Mouse (Mus musculus) heart, embryonic 11.5 days (tissue): ENCODE data around the gene Actn2. TPM values are rescaled to one million over a fixed set of nuclear protein-coding genes. Genes with fewer than 3 reads are reported as not detected.

Experiments used
- ATAC-seq: fragments of 200-750 bp; cut with Nextera tagmentation; replicated peaks from 2 replicates; pipeline ENCODE4 v1.8.0; 2017; ENCODE audit warnings: moderate library complexity; ENCODE audit not compliant: insufficient number of reproducible peaks, low FRiP score, low TSS enrichment
- H3K27ac ChIP-seq: fragments of 300-500 bp; sonication (generic); 2 replicates; pipeline ENCODE4 v1.5.1; 2014; ENCODE audit warnings: mild to moderate bottlenecking, low read depth, low read length
- H3K27me3 ChIP-seq: fragments of 300-500 bp; sonication (generic); 2 replicates; pipeline ENCODE4 v1.6.1; 2014; ENCODE audit warnings: mild to moderate bottlenecking, low read length, mixed read lengths; ENCODE audit not compliant: control insufficient read depth, insufficient read depth
- H3K36me3 ChIP-seq: fragments of 300-500 bp; sonication (generic); 2 replicates; pipeline ENCODE4 v1.6.1; 2014; ENCODE audit warnings: mild to moderate bottlenecking, low read length, moderate library complexity, mixed read lengths; ENCODE audit not compliant: control insufficient read depth, insufficient read depth
- H3K4me1 ChIP-seq: fragments of 300-500 bp; sonication (generic); 2 replicates; pipeline ENCODE4 v1.6.1; 2014; ENCODE audit warnings: low read length; ENCODE audit not compliant: control insufficient read depth, insufficient read depth
- H3K4me2 ChIP-seq: fragments of 300-500 bp; sonication (generic); 2 replicates; pipeline ENCODE4 v1.6.1; 2014; ENCODE audit warnings: mild to moderate bottlenecking, moderate library complexity
- H3K4me3 ChIP-seq: fragments of 300-500 bp; sonication (generic); 2 replicates; pipeline ENCODE4 v1.5.1; 2014; ENCODE audit warnings: low read depth, low read length
- H3K9ac ChIP-seq: fragments of 300-500 bp; sonication (generic); 2 replicates; pipeline ENCODE4 v1.6.1; 2014; ENCODE audit warnings: mild to moderate bottlenecking, low read depth, low read length, moderate library complexity
- H3K9me3 ChIP-seq: fragments of 300-500 bp; sonication (generic); replicated peaks from 2 replicates; pipeline ENCODE4 v1.6.1; 2016; ENCODE audit warnings: low read length; ENCODE audit not compliant: control insufficient read depth
- WGBS: fragments of 180-500 bp; shearing (Covaris S2); extraction: QIAGEN DNeasy Blood & Tissue Kit; methylation state at CpG from one replicate; pipeline ENCODE4 v1.1.7; 2014; ENCODE audit not compliant: insufficient replicate concordance; 5-methylcytosine and 5-hydroxymethylcytosine counted together
- polyA plus RNA-seq: library from polyadenylated mRNA; unstranded; fragments of >200 nt; fragmentation: Nextera tagmentation; extraction: Ambion mirVana; gene quantifications from 2 replicates; pipeline ENCODE4 v1.2.1, GENCODE M21; 2014

Actn2 gene
- 1,008 and 1,229 TPM in 2 replicates for polyA plus RNA-seq

- Histone ChIP-seq H3K9me3 (no peaks in the 10 kb centered on the region), H3K4me3 (peak within 1 kb of the TSS; percentile 67), H3K4me2 (peak within 1 kb of the TSS; percentile 61), H3K27ac (peak within 1 kb of the TSS; percentile 91), H3K36me3 (no peaks in the 10 kb centered on the region), H3K27me3 (no peaks in the 10 kb centered on the region), H3K9ac (peak within 1 kb of the TSS; percentile 74), H3K4me1 (peaks cover 7% of the 10 kb centered on the region)
- peak; percentile 92 for ATAC-seq
- under 1% methylated on average over 42 of the region's 43 CpGs for WGBS
Measured at GRCm38 (mm10) chr13:12340183-12340975, at the start of gene Actn2. Actn2 (minus strand) TSS chr13:12340760.

GRCm38 (mm10) chr13:12386286-12386685 lies 45.7 kb upstream of the Actn2 start:
- Histone ChIP-seq H3K4me1 (0 out of 2 replicates have a peak, but pooled peaks cover 3% of the 10 kb centered on the region), H3K27ac (no peak overlapping the region), H3K27me3 (no peaks in the 10 kb centered on the region), H3K4me3 (no peak overlapping the region), H3K4me2 (no peak overlapping the region), H3K9ac (no peak overlapping the region), H3K9me3 (no peaks in the 10 kb centered on the region), H3K36me3 (no peaks in the 10 kb centered on the region)
- no peak for ATAC-seq

- no peak overlapping the region for H3K4me2 ChIP-seq
Measured at GRCm38 (mm10) chr13:12384796-12385195, 44.2 kb upstream of the Actn2 start.

GRCm38 (mm10) chr13:12376778-12377177 lies 36.2 kb upstream of the Actn2 start:
- H3K9ac ChIP-seq, result no peak overlapping the region
- no peak overlapping the region for H3K27ac ChIP-seq
- H3K4me2 ChIP-seq, result no peak overlapping the region
- no peak overlapping the region for H3K4me3 ChIP-seq
- ATAC-seq, result no peak
- WGBS, result 58% methylated on average over 1 of the region's 1 CpGs
- H3K27me3 ChIP-seq, result no peaks in the 10 kb centered on the region
- H3K4me1 ChIP-seq, result peaks cover 5% of the 10 kb centered on the region; the same call in 1 of the 2 replicates
- no peaks in the 10 kb centered on the region for H3K36me3 ChIP-seq
- H3K9me3 ChIP-seq, result no peaks in the 10 kb centered on the region

More at GRCm38 (mm10) chr13:12384796-12385195, 44.2 kb upstream of the Actn2 start:
- Histone ChIP-seq H3K9me3 (no peaks in the 10 kb centered on the region), H3K27ac (peak overlapping the region; percentile 50), H3K4me1 (0 out of 2 replicates have a peak, but pooled peaks cover 3% of the 10 kb centered on the region), H3K4me3 (no peak overlapping the region), H3K9ac (no peak overlapping the region), H3K27me3 (no peaks in the 10 kb centered on the region), H3K36me3 (no peaks in the 10 kb centered on the region)
- ATAC-seq, result no peak

GRCm38 (mm10) chr13:12372755-12373154 lies 32.2 kb upstream of the Actn2 start:
- Histone ChIP-seq H3K27ac (no peak overlapping the region), H3K4me2 (no peak overlapping the region), H3K9ac (no peak overlapping the region), H3K36me3 (no peaks in the 10 kb centered on the region), H3K4me3 (no peak overlapping the region), H3K27me3 (no peaks in the 10 kb centered on the region), H3K4me1 (peaks cover 16% of the 10 kb centered on the region; the same call in 1 of the 2 replicates), H3K9me3 (no peaks in the 10 kb centered on the region)
- WGBS, result 11% methylated on average over 3 of the region's 3 CpGs
- no peak; the same call in 1 of the 2 replicates for ATAC-seq

GRCm38 (mm10) chr13:12369930-12370329 lies 29.4 kb upstream of the Actn2 start:
- Histone ChIP-seq H3K4me3 (no peak overlapping the region), H3K9ac (no peak overlapping the region; the same call in 1 of the 2 replicates), H3K9me3 (no peaks in the 10 kb centered on the region), H3K27me3 (no peaks in the 10 kb centered on the region), H3K4me1 (peaks cover 16% of the 10 kb centered on the region; the same call in 1 of the 2 replicates), H3K36me3 (no peaks in the 10 kb centered on the region), H3K27ac (peak overlapping the region; percentile 80), H3K4me2 (peak overlapping the region; percentile 31)
- peak; percentile 46; the same call in 1 of the 2 replicates for ATAC-seq
- 46% methylated on average over 11 of the region's 11 CpGs for WGBS

- Histone ChIP-seq H3K4me2 (peak overlapping the region; percentile 31), H3K4me3 (0 out of 2 replicates have a peak overlapping the region, but pooled peaks have one; percentile 8)
Measured at GRCm38 (mm10) chr13:12369041-12369621, 28.6 kb upstream of the Actn2 start.

GRCm38 (mm10) chr13:12361486-12361885 lies 20.9 kb upstream of the Actn2 start:
- Histone ChIP-seq H3K4me3 (no peak overlapping the region), H3K9me3 (no peaks in the 10 kb centered on the region), H3K36me3 (no peaks in the 10 kb centered on the region), H3K9ac (no peak overlapping the region), H3K4me2 (no peak overlapping the region), H3K27me3 (no peaks in the 10 kb centered on the region), H3K4me1 (no peaks in the 10 kb centered on the region), H3K27ac (no peak overlapping the region)
- WGBS, result 75% methylated on average over 4 of the region's 4 CpGs
- ATAC-seq, result no peak

More at GRCm38 (mm10) chr13:12369041-12369621, 28.6 kb upstream of the Actn2 start:
- 47% methylated on average over 8 of the region's 8 CpGs for WGBS
- no peaks in the 10 kb centered on the region for H3K36me3 ChIP-seq
- H3K9ac ChIP-seq, result peak overlapping the region; percentile 6; the same call in 1 of the 2 replicates
- peak overlapping the region; percentile 80 for H3K27ac ChIP-seq
- ATAC-seq, result peak; percentile 31; the same call in 1 of the 2 replicates
- no peaks in the 10 kb centered on the region for H3K27me3 ChIP-seq
- no peaks in the 10 kb centered on the region for H3K9me3 ChIP-seq
- peaks cover 16% of the 10 kb centered on the region; the same call in 1 of the 2 replicates for H3K4me1 ChIP-seq
